Mouse (Mus musculus): ENCODE data around the gene Rab31.

Rab31 gene

GRCm38 (mm10) chr17:65783182-65784161 lies 10.9 kb upstream of the Rab31 start:
- peak in 1 of 2 experiments; percentile 58 for DNase-seq (ENCODE audit: low spot score in 2 of 2)

GRCm38 (mm10) chr17:65782551-65783141 lies 10.1 kb upstream of the Rab31 start, which contains the start of gene Ppp4r1:
TSS of gene Ppp4r1 (plus strand) at chr17:65782573.
- DNase-seq (ENCODE audit: low spot score in 2 of 2): peak; percentile 54 to 65

- no peak for DNase-seq (ENCODE audit: low spot score in 2 of 2)
Measured at GRCm38 (mm10) chr17:65780970-65781369, 8.4 kb upstream of the Rab31 start.

GRCm38 (mm10) chr17:65777461-65777860 lies 4.9 kb upstream of the Rab31 start:
- no peak for DNase-seq (ENCODE audit: low spot score in 2 of 2)

- no peak for DNase-seq (ENCODE audit: low spot score in 2 of 2)
Measured at GRCm38 (mm10) chr17:65776228-65776627, 3.7 kb upstream of the Rab31 start.

- DNase-seq (ENCODE audit: low spot score in 2 of 2): no peak
Measured at GRCm38 (mm10) chr17:65774439-65774838, 1.9 kb upstream of the Rab31 start.

- no peak for DNase-seq (ENCODE audit: low spot score in 2 of 2)
Measured at GRCm38 (mm10) chr17:65773617-65774016, 1.1 kb upstream of the Rab31 start.

- no peak for DNase-seq (ENCODE audit: low spot score in 2 of 2)
Measured at GRCm38 (mm10) chr17:65770982-65771915, 1.3 kb downstream of the Rab31 start.

GRCm38 (mm10) chr17:65768486-65768885 lies 4.1 kb downstream of the Rab31 start:
- DNase-seq (ENCODE audit: low spot score in 2 of 2): peak in 1 of 2 experiments; percentile 21

- no peak for DNase-seq (ENCODE audit: low spot score in 2 of 2)
Measured at GRCm38 (mm10) chr17:65763221-65763620, 9.3 kb downstream of the Rab31 start.

GRCm38 (mm10) chr17:65757150-65757549 lies 15.4 kb downstream of the Rab31 start:
- DNase-seq (ENCODE audit: low spot score in 2 of 2): no peak

GRCm38 (mm10) chr17:65755857-65756256 lies 16.7 kb downstream of the Rab31 start:
- DNase-seq (ENCODE audit: low spot score in 2 of 2): no peak

GRCm38 (mm10) chr17:65753130-65753529 lies 19.4 kb downstream of the Rab31 start:
- DNase-seq (ENCODE audit: low spot score in 2 of 2): no peak

GRCm38 (mm10) chr17:65750301-65750700 lies 22.3 kb downstream of the Rab31 start:
- DNase-seq (ENCODE audit: low spot score in 2 of 2): no peak

GRCm38 (mm10) chr17:65749803-65750202 lies 22.7 kb downstream of the Rab31 start:
- no peak for DNase-seq (ENCODE audit: low spot score in 2 of 2)

- no peak for DNase-seq (ENCODE audit: low spot score in 2 of 2)
Measured at GRCm38 (mm10) chr17:65748997-65749396, 23.6 kb downstream of the Rab31 start.

GRCm38 (mm10) chr17:65746314-65746713 lies 26.2 kb downstream of the Rab31 start:
- no peak for DNase-seq (ENCODE audit: low spot score in 2 of 2)

GRCm38 (mm10) chr17:65743664-65744330 lies 28.8 kb downstream of the Rab31 start:
- DNase-seq (ENCODE audit: low spot score in 2 of 2): no peak

GRCm38 (mm10) chr17:65742969-65743368 lies 29.6 kb downstream of the Rab31 start:
- no peak for DNase-seq (ENCODE audit: low spot score in 2 of 2)

GRCm38 (mm10) chr17:65742245-65742905 lies 30.2 kb downstream of the Rab31 start:
- no peak for DNase-seq (ENCODE audit: low spot score in 2 of 2)

- no peak for DNase-seq (ENCODE audit: low spot score in 2 of 2)
Measured at GRCm38 (mm10) chr17:65741565-65741964, 31.0 kb downstream of the Rab31 start.
